8 mouse cellular contexts compared by ENCODE assay signal in the genomic region with DNA sequence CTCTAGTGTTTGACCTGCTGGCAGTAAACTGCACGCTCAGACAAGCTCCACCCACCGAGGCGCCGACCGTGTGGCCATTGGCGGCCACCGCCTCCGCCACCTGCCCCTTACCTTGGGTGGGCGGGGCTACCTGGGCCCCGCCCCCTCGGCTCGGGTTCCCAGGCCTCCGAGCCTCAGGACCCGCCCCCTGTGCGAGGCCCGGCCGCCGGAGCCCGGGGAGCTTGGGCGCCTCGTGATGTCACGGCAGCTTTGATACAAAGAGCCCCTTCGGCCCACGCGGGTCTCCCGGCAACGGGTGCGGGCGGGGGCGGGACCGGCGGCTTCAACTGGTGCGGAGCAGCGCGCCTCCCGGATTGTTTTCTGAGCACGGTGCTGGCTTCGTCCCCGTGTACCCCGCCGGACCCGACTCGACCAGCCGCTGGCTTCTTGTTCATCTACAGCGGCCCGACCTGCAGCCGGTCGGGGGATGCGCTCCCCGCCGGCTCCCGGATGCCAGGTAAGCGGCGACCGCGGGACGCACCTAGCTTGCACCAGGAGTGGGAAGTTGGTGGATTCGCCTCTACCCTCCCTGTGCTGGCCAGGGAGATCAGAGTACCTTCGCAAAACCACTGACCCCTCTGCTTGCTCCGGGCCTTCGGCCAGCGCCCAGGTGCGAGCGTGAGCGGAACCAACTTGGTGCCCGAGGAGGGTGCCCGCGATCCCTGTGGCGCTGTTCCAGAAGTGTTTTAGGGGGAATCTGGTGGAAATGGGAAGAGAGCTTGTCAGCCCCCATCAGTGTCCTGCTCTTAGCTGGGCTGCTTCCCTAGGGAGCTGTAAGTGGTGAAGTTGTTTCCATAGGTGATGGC.
DNase-seq lines count a peak whose midpoint lies in the region; ATAC-seq and TF ChIP-seq lines count a peak whose summit lies in the region.

No protein-coding gene starts in this region.

- peak overlapping the region; percentile 58 for H3K4me3 ChIP-seq in cerebellum, adult 2 months (replicated peaks; ENCODE audit: insufficient read depth, low read depth, low read length)

- no peak for TF ChIP-seq POLR2A in cerebellum, adult 2 months (IDR thresholded peaks at IDR 0.05; ENCODE audit: borderline replicate concordance, insufficient read depth, low read length)

- intact Hi-C loops in left cerebral cortex, postnatal 25 days (cut with DNase I): no loop called here

- under 1% methylated on average over 69 of the region's 69 CpGs for WGBS in cerebellum, adult 2 months

- H3K4me1 ChIP-seq in cerebellum, adult 2 months (ENCODE audit: control insufficient read depth, insufficient read depth, low read length): peaks cover 22% of the 10 kb centered on the region

- peak; percentile 98 for DNase-seq in ZHBTc4 (ENCODE audit: low read depth, low spot score)
- DNase-seq in cerebellum, adult 2 months: peak; percentile 81 to 85
- peak; percentile 95 for DNase-seq in induced T-regulatory cell, adult 2 months (ENCODE audit: low read depth)
- DNase-seq in left cerebral cortex, postnatal 25 days (ENCODE audit: low spot score in 2 of 2): peak; percentile 72 to 73
- DNase-seq in right cerebral cortex, postnatal 14 days: peak; percentile 78
- DNase-seq in urinary bladder, postnatal 25 days (ENCODE audit: low spot score): peak; percentile 65

- peak; percentile 21; the same call in 1 of the 2 replicates for ATAC-seq in frontal cortex, adult (ENCODE audit: low TSS enrichment)
- peak; percentile 22; the same call in 1 of the 2 replicates for ATAC-seq in megakaryocyte-erythroid progenitor cell, adult 5-6 weeks (replicated peaks; ENCODE audit: low FRiP score, low TSS enrichment, poor library complexity, severe bottlenecking)

- H3K27ac ChIP-seq in cerebellum, adult 2 months (ENCODE audit: insufficient read depth, low read length): peak overlapping the region; percentile 24; the same call in 1 of the 2 replicates

- TF ChIP-seq CTCF in cerebellum, adult 2 months (IDR thresholded peaks at IDR 0.05; ENCODE audit: borderline replicate concordance, insufficient read depth, low read depth, low read length): no peak

- no peaks in the 10 kb centered on the region for H3K27me3 ChIP-seq in cerebellum, adult 2 months (ENCODE audit: control insufficient read depth, insufficient read depth, low read length)

Comparison
In these comparisons a context has a peak if more than half of its experiments do, and no peak if none do; other contexts are left out.
1. Peak in every context shown above with its lines: DNase-seq, ATAC-seq, H3K4me3 ChIP-seq and H3K27ac ChIP-seq.